Mouse (Mus musculus): Measurements from ENCODE around the gene Olfr577.

Olfr577 gene

GRCm38 (mm10) chr7:102975843-102976242 lies at the start of gene Olfr577:
Gene Olfr577, minus strand, starts transcription at chr7:102975943.
- no peak for DNase-seq (ENCODE audit: low spot score)

- DNase-seq (ENCODE audit: low spot score) = no peak
Observed at GRCm38 (mm10) chr7:102989224-102989623, 13.5 kb upstream of the Olfr577 start, which contains the start of gene Olfr578. Gene Olfr578, minus strand, starts transcription at chr7:102989324.

GRCm38 (mm10) chr7:102974399-102974798 lies 1.3 kb downstream of the Olfr577 start:
- DNase-seq (ENCODE audit: low spot score) = no peak

- DNase-seq (ENCODE audit: low spot score) = no peak
Observed at GRCm38 (mm10) chr7:102962360-102962759, 13.4 kb downstream of the Olfr577 start, which contains the start of gene Olfr576. Gene Olfr576, plus strand, starts transcription at chr7:102962660.

- DNase-seq (ENCODE audit: low spot score) = no peak
Observed at GRCm38 (mm10) chr7:102958593-102958992, 17.1 kb downstream of the Olfr577 start, which contains the start of gene Olfr575. Gene Olfr575, minus strand, starts transcription at chr7:102958775.

GRCm38 (mm10) chr7:102958137-102958536 lies 17.6 kb downstream of the Olfr577 start:
- no peak for DNase-seq (ENCODE audit: low spot score)

GRCm38 (mm10) chr7:102950732-102951131 lies 25.0 kb downstream of the Olfr577 start:
- no peak for DNase-seq (ENCODE audit: low spot score)

- no peak for DNase-seq (ENCODE audit: low spot score)
Observed at GRCm38 (mm10) chr7:102948167-102948566, 27.6 kb downstream of the Olfr577 start, which contains the start of gene Olfr574. Gene Olfr574, plus strand, starts transcription at chr7:102948467.

GRCm38 (mm10) chr7:102943417-102943816 lies 32.3 kb downstream of the Olfr577 start:
- no peak for DNase-seq (ENCODE audit: low spot score)

- no peak for DNase-seq (ENCODE audit: low spot score)
Observed at GRCm38 (mm10) chr7:102942475-102942874, 33.3 kb downstream of the Olfr577 start, which contains the start of gene Olfr573-ps1. Gene Olfr573-ps1, minus strand, starts transcription at chr7:102942575.

GRCm38 (mm10) chr7:102927105-102927504 lies 48.6 kb downstream of the Olfr577 start:
- DNase-seq (ENCODE audit: low spot score) = no peak

GRCm38 (mm10) chr7:102924109-102924508 lies 51.6 kb downstream of the Olfr577 start, which contains the start of gene Olfr572:
Gene Olfr572, plus strand, starts transcription at chr7:102924409.
- no peak for DNase-seq (ENCODE audit: low spot score)
